Mouse (Mus musculus) lung, postnatal 0 days (tissue): Measurements from ENCODE around the gene Smu1.

ENCODE experiments used
- CTCF ChIP-seq: IDR thresholded peaks from 2 replicates; pipeline ENCODE4 v1.5.1; 2016; ENCODE audit warnings: antibody characterized with exemption, mild to moderate bottlenecking
- EP300 ChIP-seq: IDR thresholded peaks from 2 replicates; pipeline ENCODE4 v1.6.1; 2016; ENCODE audit warnings: antibody characterized with exemption, mild to moderate bottlenecking, control low read depth

- TF ChIP-seq CTCF (no peak), EP300 (no peak)
Observed at GRCm38 (mm10) chr4:40807382-40807781, 49.7 kb upstream of the Smu1 start.
